In genomic region chr10:61203930-61204329, GRCm38 (mm10) we compare ENCODE assay signal across 26 mouse cellular contexts. TPM values are rescaled to one million over a fixed set of nuclear protein-coding genes. Genes with fewer than 3 reads are reported as not detected.
DNase-seq lines count a peak whose midpoint lies in the region; ATAC-seq and TF ChIP-seq lines count a peak whose summit lies in the region.
"Had no signal": no experiment of that assay in that cellular context is flagged by ENCODE, and none has a peak within 500 bp of the region (broad histone marks: within the 10 kb centered on the region; RNA-seq: fewer than 3 reads in every experiment).

No protein-coding gene starts in this region.

- CTCF ChIA-PET in Patski (lab: Charles Lee), result interaction anchor here (1.4 to 1.6 kb wide), 3 partner anchors 133 to 199 kb away, joined by 3 to 4 read pairs (median 3); no protein-coding TSS in a partner anchor

- dilution Hi-C loops in CH12.LX (cut with MboI; ENCODE audit: extremely low pct_ligation_motif_present, extremely low pct_unique_long_range_greater_than_20kb, low sequenced_read_pairs), result no loop called here

- H3K36me3 ChIP-seq in spleen, adult 2 months (ENCODE audit: control insufficient read depth, insufficient read depth, low read length), result no peaks in the 10 kb centered on the region
- H3K36me3 ChIP-seq in CH12.LX (replicated peaks in 1 of 2; ENCODE audit: control insufficient read depth in 1 of 2, insufficient read depth in 1 of 2, low read length in 1 of 2), result peaks cover 0 to 4% of the 10 kb centered on the region in 2 experiments
- H3K36me3 ChIP-seq: G1E had no signal

- peak overlapping the region; percentile 7; the same call in 1 of the 2 replicates for H3K27ac ChIP-seq in spleen, adult 2 months (ENCODE audit: insufficient read depth, low read length)
- no peak overlapping the region for H3K27ac ChIP-seq in CH12.LX (ENCODE audit: insufficient read depth, low read depth)

- no peak for DNase-seq in spleen, adult 2 months (ENCODE audit: low read depth in 1 of 2, low spot score in 2 of 2)
- no peak for DNase-seq in spleen, postnatal 14 days (ENCODE audit: low spot score in 2 of 2)
- DNase-seq in CH12.LX (ENCODE audit: extremely low read depth) (peak; percentile 48), Patski (ENCODE audit: low read depth, low spot score) (no peak)
- peak; percentile 49 to 72 for DNase-seq in natural killer cell, adult 2 months (ENCODE audit: low spot score in 2 of 2)
- DNase-seq in left cerebral cortex, adult 18-20 months (ENCODE audit: low spot score in 2 of 2), result no peak
- no peak for DNase-seq in yolk sac, embryonic 10.5 days (ENCODE audit: low spot score)
- DNase-seq in ovary, postnatal 10 days (ENCODE audit: low spot score), result no peak
- DNase-seq: adrenal gland, adult 2 months; adrenal gland, adult 8-10 months; adrenal gland, postnatal 10 days; adrenal gland, postnatal 14 days; adrenal gland, postnatal 25 days; adrenal gland, postnatal 36 days; B cell, adult 2 months; cerebellum, adult 11 months; cerebellum, adult 11-12 months; cerebellum, adult 18-20 months; cerebellum, adult 2 months had no signal

- H3K9me3 ChIP-seq in CH12.LX (replicated peaks; ENCODE audit: low read length), result no peaks in the 10 kb centered on the region

- 54% methylated on average over 3 of the region's 3 CpGs for WGBS in spleen, adult 2 months

- H3K4me3 ChIP-seq in spleen, adult 2 months (ENCODE audit: extremely low read depth, insufficient read depth, insufficient read length), result no peak overlapping the region
- H3K4me3 ChIP-seq in CH12.LX (replicated peaks in 1 of 3; ENCODE audit: low read depth in 2 of 3, low read length in 2 of 3, poor library complexity in 1 of 3), result no peak overlapping the region

- no peak overlapping the region; the same call in 1 of the 2 replicates for H3K4me2 ChIP-seq in CH12.LX (ENCODE audit: insufficient read depth, low read depth, poor library complexity, severe bottlenecking)

- TF ChIP-seq CTCF in spleen, adult 2 months (IDR thresholded peaks at IDR 0.05; ENCODE audit: extremely low read depth, insufficient read depth, insufficient read length, insufficient replicate concordance), result no peak
- TF ChIP-seq CTCF in CH12.LX (conservative IDR thresholded peaks at IDR 0.05 in 1 of 2, IDR thresholded peaks at IDR 0.05 in 1 of 2; ENCODE audit: low read depth in 2 of 2, low read length in 2 of 2) (no peak), Patski (IDR thresholded peaks at IDR 0.05) (no peak)

- no peaks in the 10 kb centered on the region for H3K27me3 ChIP-seq in spleen, adult 2 months (ENCODE audit: control insufficient read depth, insufficient read depth, low read length)
- no peaks in the 10 kb centered on the region for H3K27me3 ChIP-seq in CH12.LX (replicated peaks)
- no peaks in the 10 kb centered on the region for H3K27me3 ChIP-seq in Patski

- no peak for TF ChIP-seq POLR2A in spleen, adult 2 months (IDR thresholded peaks at IDR 0.05; ENCODE audit: low read depth, low read length)
- no peak for TF ChIP-seq POLR2A in CH12.LX (IDR thresholded peaks at IDR 0.05; ENCODE audit: low read depth, low read length)

- TF ChIP-seq EP300 in CH12.LX (IDR thresholded peaks at IDR 0.05; ENCODE audit: low read length), result no peak

- in situ Hi-C loops in CH12.LX (cut with MboI; ENCODE audit: low pct_ligation_motif_present, low pct_unique_long_range_greater_than_20kb, low sequenced_read_pairs) (no loop called here), Patski (cut with MboI; ENCODE audit: low pct_unique_long_range_greater_than_20kb) (no loop called here)

- peaks cover 7% of the 10 kb centered on the region; the same call in 1 of the 2 replicates for H3K4me1 ChIP-seq in spleen, adult 2 months (ENCODE audit: control insufficient read depth, insufficient read depth, insufficient read length)
- H3K4me1 ChIP-seq in CH12.LX (ENCODE audit: control insufficient read depth in 1 of 2, insufficient read depth in 2 of 2), result peaks cover 36 to 44% of the 10 kb centered on the region in 2 experiments

- TF ChIP-seq RAD21 in CH12.LX (IDR thresholded peaks at IDR 0.05; ENCODE audit: low read depth, low read length), result no peak

- POLR2A ChIA-PET in Patski (lab: Charles Lee), result interaction anchor here (0.7 kb wide), 1 partner anchor 17 kb away, joined by 3 read pairs; no protein-coding TSS in a partner anchor

- peak; percentile 19 for ATAC-seq in Patski
- ATAC-seq: activated CD4-positive, CD25-positive, alpha-beta regulatory T cell, adult 4 months; CD4-positive, CD25-positive, alpha-beta regulatory T cell, adult 4 months had no signal

- no peaks in the 10 kb centered on the region for H3K79me2 ChIP-seq in CH12.LX (replicated peaks; ENCODE audit: control insufficient read depth, extremely low read depth, insufficient read depth, poor library complexity, severe bottlenecking)

- H3K9ac ChIP-seq in CH12.LX (ENCODE audit: insufficient read depth, low read depth), result 0 out of 2 replicates have a peak overlapping the region, but pooled peaks have one; percentile 7

TF ChIP-seq in CH12.LX, 34 proteins besides CTCF, POLR2A, EP300 and RAD21:
- TF ChIP-seq TCF12 (IDR thresholded peaks at IDR 0.05; ENCODE audit: low read depth, low read length), result peak; percentile 29; the same call in 1 of the 2 replicates
- no peak for TF ChIP-seq CHD2 (IDR thresholded peaks at IDR 0.05; ENCODE audit: low read length)
- 0 out of 2 replicates have a peak, but pooled peaks have one; percentile 20 for TF ChIP-seq MAZ (IDR thresholded peaks at IDR 0.05; ENCODE audit: low read depth, low read length)
- TF ChIP-seq MAFK (IDR thresholded peaks at IDR 0.05; ENCODE audit: insufficient replicate concordance, low read length), result no peak
- TF ChIP-seq UBTF (IDR thresholded peaks at IDR 0.05; ENCODE audit: low read depth, low read length), result no peak
- no peak for TF ChIP-seq PAX5 (IDR thresholded peaks at IDR 0.05; ENCODE audit: low read length)
- no peak for TF ChIP-seq ZNF384 (IDR thresholded peaks at IDR 0.05; ENCODE audit: low read depth, low read length)
- TF ChIP-seq BHLHE40 (IDR thresholded peaks at IDR 0.05; ENCODE audit: low read depth, low read length), result peak; percentile 54
- TF ChIP-seq ZMIZ1 (IDR thresholded peaks at IDR 0.05; ENCODE audit: low read depth, low read length), result no peak
- TF ChIP-seq CHD1 (IDR thresholded peaks at IDR 0.05; ENCODE audit: low read depth, low read length), result no peak
- no peak for TF ChIP-seq TBP (conservative IDR thresholded peaks at IDR 0.05; ENCODE audit: low read depth, low read length)
- TF ChIP-seq E2F4 (IDR thresholded peaks at IDR 0.05; ENCODE audit: insufficient replicate concordance, low read depth, low read length), result no peak
- TF ChIP-seq JUN (IDR thresholded peaks at IDR 0.05; ENCODE audit: insufficient read depth, low read depth, low read length), result no peak
- peak; percentile 30; the same call in 1 of the 2 replicates for TF ChIP-seq MXI1 (IDR thresholded peaks at IDR 0.05; ENCODE audit: low read depth, low read length)
- peak; percentile 17; the same call in 1 of the 2 replicates for TF ChIP-seq USF2 (conservative IDR thresholded peaks at IDR 0.05; ENCODE audit: low read depth, low read length)
- peak; percentile 70 for TF ChIP-seq USF1 (IDR thresholded peaks at IDR 0.05; ENCODE audit: low read depth, low read length)
- TF ChIP-seq ZC3H11A (IDR thresholded peaks at IDR 0.05; ENCODE audit: low read depth, low read length), result no peak
- TF ChIP-seq RCOR1 (conservative IDR thresholded peaks at IDR 0.05; ENCODE audit: low read depth, low read length), result no peak
- peak; percentile 31; the same call in 1 of the 2 replicates for TF ChIP-seq MAX (IDR thresholded peaks at IDR 0.05; ENCODE audit: low read length)
- peak; percentile 80 for TF ChIP-seq ETS1 (conservative IDR thresholded peaks at IDR 0.05; ENCODE audit: low read depth, low read length)
- TF ChIP-seq MEF2A (IDR thresholded peaks at IDR 0.05; ENCODE audit: borderline replicate concordance, low read depth, low read length), result peak; percentile 82; the same call in 1 of the 2 replicates
- no peak for TF ChIP-seq KAT2A (IDR thresholded peaks at IDR 0.05; ENCODE audit: insufficient replicate concordance, low read length)
- no peak for TF ChIP-seq MYC (IDR thresholded peaks at IDR 0.05; ENCODE audit: low read depth, low read length)
- TF ChIP-seq IRF4 (IDR thresholded peaks at IDR 0.05; ENCODE audit: low read depth, low read length), result no peak; the same call in 1 of the 2 replicates
- TF ChIP-seq HCFC1 (IDR thresholded peaks at IDR 0.05; ENCODE audit: low read depth, low read length), result no peak
- no peak for TF ChIP-seq SIN3A (IDR thresholded peaks at IDR 0.05; ENCODE audit: low read length)
- no peak for TF ChIP-seq ELF1 (IDR thresholded peaks at IDR 0.05; ENCODE audit: low read depth, low read length)
- TF ChIP-seq NELFE (IDR thresholded peaks at IDR 0.05; ENCODE audit: low read depth, low read length), result no peak
- TF ChIP-seq NRF1 (IDR thresholded peaks at IDR 0.05; ENCODE audit: low read depth, low read length), result no peak
- no peak for TF ChIP-seq GABPA (IDR thresholded peaks at IDR 0.05; ENCODE audit: insufficient replicate concordance, low read depth, low read length)
- TF ChIP-seq ZKSCAN1 (IDR thresholded peaks at IDR 0.05; ENCODE audit: borderline replicate concordance, low read depth, low read length), result no peak
- TF ChIP-seq POLR2AphosphoS2 (IDR thresholded peaks at IDR 0.05; ENCODE audit: low read depth, low read length), result no peak
- no peak for TF ChIP-seq JUND (conservative IDR thresholded peaks at IDR 0.05; ENCODE audit: low read depth, low read length)
- no peak for TF ChIP-seq SMC3 (IDR thresholded peaks at IDR 0.05; ENCODE audit: low read depth, low read length)

RNA-seq across cellular contexts. Expression of gene Tbata, which starts 32.2 kb away (rescaled TPM):
- polyA plus RNA-seq in spleen, adult 2 months (2012; rRNA removed), result not detected in 2 replicates
- 0.17 TPM in 1 of 2 replicates, not detected in the other for total RNA-seq in CH12.LX (2012; rRNA removed)
- not detected in 2 replicates for total RNA-seq in CH12.LX (2014; rRNA removed)
- 0.73 TPM in 1 of 2 replicates, not detected in the other for polyA plus RNA-seq in CH12.LX (2012; ENCODE audit: insufficient read length, low read depth)
- not detected for polyA plus RNA-seq in Patski (2021)
- under 1 TPM; 0.30 to 0.88 TPM for total RNA-seq in left cerebral cortex, adult 18-20 months (2021)
- total RNA-seq: adrenal gland, adult 18-20 months; adrenal gland, adult 2 months; adrenal gland, adult 8-10 months; adrenal gland, postnatal 10 days; adrenal gland, postnatal 14 days; adrenal gland, postnatal 25 days; adrenal gland, postnatal 36 days; ES-E14; G1E; MEL had no signal
- polyA plus RNA-seq: activated CD4-positive, CD25-positive, alpha-beta regulatory T cell, adult 4 months; adrenal gland, adult 2 months; C2C12; CD4-positive, CD25-positive, alpha-beta regulatory T cell, adult 4 months; G1E had no signal

RNA-seq across cellular contexts. Expression of gene Sgpl1, which starts 56.4 kb away (rescaled TPM):
- polyA plus RNA-seq in spleen, adult 2 months (2012; rRNA removed), result 22.0 and 26.6 TPM in 2 replicates
- total RNA-seq in CH12.LX (2012; rRNA removed), result 40.6 and 48.3 TPM in 2 replicates
- 52.1 and 56.6 TPM in 2 replicates for total RNA-seq in CH12.LX (2014; rRNA removed)
- polyA plus RNA-seq in CH12.LX (2012; ENCODE audit: insufficient read length, low read depth), result 55.4 and 57.2 TPM in 2 replicates
- 163 TPM for polyA plus RNA-seq in Patski (2021)
- 10 to 100 TPM; 22.4 to 25.8 TPM for total RNA-seq in left cerebral cortex, adult 18-20 months (2021)
- polyA plus RNA-seq: G1E had no signal

Comparison
In these comparisons a context has a peak if more than half of its experiments do, and no peak if none do; other contexts are left out.
1. DNase-seq: peak in CH12.LX (single experiment) and natural killer cell, adult 2 months (2 of 2); none in spleen, adult 2 months (0 of 2), spleen, postnatal 14 days (0 of 2), Patski (single experiment), left cerebral cortex, adult 18-20 months (0 of 2), yolk sac, embryonic 10.5 days (single experiment) and ovary, postnatal 10 days (single experiment).